ENCODE assay signal across 9 mouse cellular contexts in genomic region chr9:47910501-47910906, GRCm38 (mm10).
A peak's percentile ranks its signal among the peaks of the same experiment; 100 is the strongest.
DNase-seq lines count a peak whose midpoint lies in the region; ATAC-seq lines count a peak whose summit lies in the region.
"Had no signal": no experiment of that assay in that cellular context is flagged by ENCODE, and none has a peak within 500 bp of the region (broad histone marks: within the 10 kb centered on the region; RNA-seq: fewer than 3 reads in every experiment).

No protein-coding gene starts in this region.

- 18% methylated on average over 6 of the region's 6 CpGs for WGBS in forebrain, embryonic 15.5 days
- 8% methylated on average over 6 of the region's 6 CpGs for WGBS in midbrain, embryonic 15.5 days
- WGBS in kidney, embryonic 16.5 days, result 32% methylated on average over 6 of the region's 6 CpGs

- peak; percentile 94 for ATAC-seq in forebrain, embryonic 15.5 days (replicated peaks)
- peak; percentile 95 for ATAC-seq in midbrain, embryonic 15.5 days (replicated peaks)
- no peak for ATAC-seq in kidney, embryonic 16.5 days (ENCODE audit: low FRiP score, low TSS enrichment)

- no peaks in the 10 kb centered on the region for H3K36me3 ChIP-seq in forebrain, embryonic 15.5 days
- no peaks in the 10 kb centered on the region for H3K36me3 ChIP-seq in midbrain, embryonic 15.5 days (replicated peaks)
- no peaks in the 10 kb centered on the region for H3K36me3 ChIP-seq in kidney, embryonic 16.5 days (ENCODE audit: insufficient read depth, low read length)

- peak overlapping the region; percentile 72 for H3K27ac ChIP-seq in forebrain, embryonic 15.5 days (replicated peaks)
- peak overlapping the region; percentile 81 for H3K27ac ChIP-seq in midbrain, embryonic 15.5 days
- H3K27ac ChIP-seq in kidney, embryonic 16.5 days (ENCODE audit: low read length), result no peak overlapping the region
- H3K27ac ChIP-seq: stomach, postnatal 0 days had no signal

- peaks cover 27% of the 10 kb centered on the region for H3K4me1 ChIP-seq in forebrain, embryonic 15.5 days
- H3K4me1 ChIP-seq in midbrain, embryonic 15.5 days, result peaks cover 18% of the 10 kb centered on the region
- no peaks in the 10 kb centered on the region for H3K4me1 ChIP-seq in kidney, embryonic 16.5 days (ENCODE audit: insufficient read depth, low read length)

- no peak overlapping the region for H3K9ac ChIP-seq in forebrain, embryonic 15.5 days (replicated peaks)
- H3K9ac ChIP-seq in midbrain, embryonic 15.5 days, result no peak overlapping the region
- no peak overlapping the region for H3K9ac ChIP-seq in kidney, embryonic 16.5 days (replicated peaks; ENCODE audit: low read length)

- H3K4me2 ChIP-seq in forebrain, embryonic 15.5 days (replicated peaks), result 0 out of 2 replicates have a peak overlapping the region, but pooled peaks have one; percentile 3
- peak overlapping the region; percentile 2; the same call in 1 of the 2 replicates for H3K4me2 ChIP-seq in midbrain, embryonic 15.5 days
- no peak overlapping the region for H3K4me2 ChIP-seq in kidney, embryonic 16.5 days (replicated peaks; ENCODE audit: low read depth, low read length)

- no peak overlapping the region for H3K4me3 ChIP-seq in forebrain, embryonic 15.5 days
- no peak overlapping the region for H3K4me3 ChIP-seq in midbrain, embryonic 15.5 days
- no peak overlapping the region for H3K4me3 ChIP-seq in kidney, embryonic 16.5 days (ENCODE audit: low read length)

- peaks cover 15% of the 10 kb centered on the region; the same call in 1 of the 2 replicates for H3K27me3 ChIP-seq in forebrain, embryonic 15.5 days
- H3K27me3 ChIP-seq in midbrain, embryonic 15.5 days (replicated peaks), result 0 out of 2 replicates have a peak, but pooled peaks cover 3% of the 10 kb centered on the region
- no peaks in the 10 kb centered on the region for H3K27me3 ChIP-seq in kidney, embryonic 16.5 days (ENCODE audit: insufficient read depth, low read length)

- DNase-seq in R1 (ENCODE audit: low read depth, low spot score) (peak; percentile 26), adipocyte (ENCODE audit: low spot score) (no peak)
- peak; percentile 44 for DNase-seq in layer of hippocampus, adult 9-10 months (ENCODE audit: low spot score)
- DNase-seq in heart, adult 9 months (ENCODE audit: low spot score in 2 of 2), result no peak
- DNase-seq in natural killer cell, adult 2 months (ENCODE audit: low spot score in 2 of 2), result no peak

- H3K9me3 ChIP-seq in forebrain, embryonic 15.5 days, result no peaks in the 10 kb centered on the region
- H3K9me3 ChIP-seq in midbrain, embryonic 15.5 days, result no peaks in the 10 kb centered on the region
- no peaks in the 10 kb centered on the region for H3K9me3 ChIP-seq in kidney, embryonic 16.5 days (ENCODE audit: low read length)

Comparison
In these comparisons a context has a peak if more than half of its experiments do, and no peak if none do; other contexts are left out.
1. DNase-seq: peak in R1 (single experiment) and layer of hippocampus, adult 9-10 months (single experiment); none in adipocyte (single experiment), heart, adult 9 months (0 of 2) and natural killer cell, adult 2 months (0 of 2).